Mouse (Mus musculus) ES-CJ7 (cell line): ENCODE measurements around the gene Btbd2.
"Not testable (repeated sequence)": the region's sequence is repeated elsewhere in the genome, so short reads cannot be mapped to it uniquely, and the experiment has no call there.

Source experiments
- DNase-seq: peaks from one replicate; pipeline ENCODE4 v3.0.0; 2011; ENCODE audit warnings: low read depth, low spot score

Gene Btbd2

DNA sequence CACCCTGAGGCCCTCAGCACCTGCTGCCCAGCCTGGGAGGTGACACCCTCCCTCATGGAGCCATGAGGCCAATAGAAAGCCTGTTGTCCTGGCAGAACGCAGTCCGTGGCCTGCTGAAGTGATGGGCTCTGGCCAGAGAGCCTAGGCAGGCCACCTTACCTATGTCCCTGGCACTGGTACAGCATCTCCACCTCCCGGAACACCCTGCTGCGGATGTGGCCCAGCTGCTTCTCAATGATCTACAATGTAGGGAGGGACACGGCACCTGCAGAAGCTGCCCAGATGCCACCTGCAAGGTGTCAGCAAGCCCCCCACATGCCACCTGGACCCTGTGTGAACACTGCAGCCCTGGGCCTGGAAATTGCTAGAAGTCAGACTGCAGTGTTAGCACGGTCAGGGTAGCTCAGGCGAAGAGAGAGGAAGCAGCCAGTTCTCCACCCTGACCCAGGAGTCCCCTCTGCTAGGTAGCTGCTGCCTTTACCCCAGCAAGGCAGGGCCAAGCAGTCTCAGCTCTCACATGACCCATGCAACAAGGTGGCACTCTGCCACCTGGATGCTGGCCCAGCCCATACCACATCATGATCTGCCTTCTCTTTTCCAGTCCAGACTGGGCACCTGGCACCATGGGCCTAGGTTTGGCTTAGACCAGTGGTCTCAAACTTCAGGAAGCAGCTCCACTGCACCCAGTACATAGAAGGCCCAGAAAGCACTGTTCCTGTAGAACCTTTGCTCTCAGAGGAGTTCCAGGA lies 13.0 kb upstream of the Btbd2 start:
- no peak for DNase-seq

DNA sequence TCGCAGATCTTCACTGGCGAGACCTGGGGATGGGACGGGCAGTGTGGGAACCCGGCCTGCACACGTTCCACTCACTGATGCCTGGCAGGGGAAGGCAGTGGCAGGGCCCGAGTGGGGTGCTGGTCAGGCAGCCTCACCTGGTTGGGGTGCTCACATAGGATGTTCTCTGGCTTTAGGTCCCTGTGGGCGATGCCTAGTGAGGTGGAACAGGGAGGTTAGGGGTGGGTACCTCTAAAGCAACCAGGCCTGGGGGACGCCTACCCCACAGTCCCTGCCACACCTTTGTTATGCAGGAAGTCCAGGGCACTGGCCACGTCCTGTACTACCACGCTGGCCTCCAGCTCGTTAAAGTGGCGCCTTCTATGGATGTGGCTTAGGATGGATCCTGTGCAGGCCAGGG lies 12.1 kb upstream of the Btbd2 start:
- DNase-seq, result no peak

DNA sequence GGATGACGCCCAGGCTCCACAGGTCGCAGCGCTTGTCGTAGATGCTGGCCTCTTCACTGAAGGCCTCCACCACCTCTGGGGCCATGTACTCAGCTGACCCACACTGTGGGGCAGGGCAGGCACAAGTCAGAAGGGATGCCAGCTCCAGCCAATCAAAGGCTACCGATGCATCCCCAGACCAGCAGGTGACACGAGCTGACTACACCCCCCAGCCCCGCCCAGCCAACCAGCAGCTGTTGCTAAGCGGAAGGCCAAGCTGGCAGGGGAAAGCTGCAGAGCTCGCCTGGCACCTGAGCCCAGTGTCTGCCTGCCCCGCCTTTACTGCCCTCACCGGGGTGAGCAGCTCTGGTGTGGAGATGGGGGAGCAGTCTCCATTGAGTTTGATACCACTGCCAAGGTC lies 11.7 kb upstream of the Btbd2 start:
- no peak for DNase-seq

DNA sequence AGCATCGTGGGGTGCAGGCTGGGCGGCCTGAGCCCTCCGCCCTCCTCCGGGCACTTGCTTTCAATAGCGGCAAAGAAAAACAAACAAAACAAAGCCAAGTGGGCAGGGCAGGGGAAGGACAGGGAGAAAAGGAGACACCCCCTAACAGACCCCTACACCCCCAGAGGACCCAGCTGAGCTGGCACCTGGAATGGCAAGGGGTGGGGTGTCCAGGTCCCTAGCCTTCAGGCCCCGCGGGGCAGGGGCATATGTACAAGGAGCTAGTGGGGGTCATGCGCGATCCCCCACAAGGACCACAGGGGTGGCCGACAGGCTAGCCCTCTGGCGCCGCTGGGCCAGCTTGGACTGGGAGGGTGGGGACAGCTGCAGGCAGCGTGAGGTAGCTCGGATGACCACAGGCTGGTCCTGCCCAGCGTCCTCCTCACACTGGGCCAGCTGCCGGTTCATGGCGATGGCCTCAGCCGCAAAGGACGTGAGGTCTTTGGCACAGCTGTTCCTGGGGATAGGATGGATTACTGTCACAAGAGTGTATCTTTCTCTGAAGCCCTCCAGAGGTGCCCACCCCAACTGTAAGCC lies 10.1 kb upstream of the Btbd2 start:
- DNase-seq, result no peak

DNA sequence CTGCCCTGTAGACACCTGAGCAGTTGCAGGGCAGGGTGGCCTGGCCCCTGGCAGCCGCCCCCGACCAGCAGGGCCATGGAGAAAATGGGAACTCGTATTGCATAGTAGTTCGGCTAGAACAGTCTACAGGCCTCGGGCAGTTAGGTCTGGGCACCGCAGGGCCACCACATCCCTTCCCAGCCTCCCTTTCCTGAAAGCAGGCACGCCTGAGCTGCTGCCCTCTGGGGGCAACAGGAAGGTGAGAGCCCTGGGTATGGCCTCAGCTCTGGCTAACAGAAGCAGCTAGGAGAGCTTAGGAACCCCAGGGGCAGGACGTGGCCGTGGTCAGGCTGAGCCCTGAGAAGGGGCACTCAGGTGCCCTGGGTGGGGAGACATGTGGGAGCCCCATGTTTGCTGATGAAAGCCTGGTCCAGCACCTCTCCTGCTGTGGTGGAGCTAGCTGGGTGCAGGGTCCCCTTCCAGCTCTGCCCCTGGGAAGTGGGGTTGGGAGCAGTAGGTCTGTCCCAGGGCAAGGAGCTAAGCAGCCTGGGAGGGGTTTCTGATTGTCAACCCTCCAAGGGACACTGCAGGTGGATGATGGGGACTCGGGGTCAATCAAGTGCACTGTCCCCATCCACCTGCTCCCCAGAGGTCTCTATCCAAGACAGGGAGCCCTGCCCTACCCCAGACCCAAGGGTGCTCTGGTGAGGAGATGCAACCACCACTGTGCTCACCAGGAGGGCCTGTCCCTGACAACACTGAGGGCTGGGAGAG lies 9.3 kb upstream of the Btbd2 start:
- DNase-seq, result no peak

DNA sequence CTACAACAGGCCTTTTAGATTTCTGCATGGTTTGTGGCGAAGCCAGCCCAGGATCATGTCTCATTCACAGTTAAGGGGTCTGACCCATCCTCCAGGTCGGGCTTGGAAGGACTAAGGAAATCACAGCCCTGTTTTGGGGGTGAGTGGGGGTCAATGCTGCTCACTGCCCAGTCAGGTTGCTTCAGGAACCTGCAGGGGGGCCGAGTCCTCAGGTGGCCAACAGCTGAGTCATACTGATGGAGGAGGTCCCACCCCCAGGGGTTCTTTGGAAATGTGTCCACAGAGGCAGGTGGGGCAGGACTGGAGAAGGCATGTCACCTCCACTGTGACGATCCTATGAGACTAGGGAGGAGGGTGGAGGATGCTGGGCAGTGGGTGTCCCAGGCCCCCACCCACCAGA lies 8.6 kb upstream of the Btbd2 start:
- no peak for DNase-seq

DNA sequence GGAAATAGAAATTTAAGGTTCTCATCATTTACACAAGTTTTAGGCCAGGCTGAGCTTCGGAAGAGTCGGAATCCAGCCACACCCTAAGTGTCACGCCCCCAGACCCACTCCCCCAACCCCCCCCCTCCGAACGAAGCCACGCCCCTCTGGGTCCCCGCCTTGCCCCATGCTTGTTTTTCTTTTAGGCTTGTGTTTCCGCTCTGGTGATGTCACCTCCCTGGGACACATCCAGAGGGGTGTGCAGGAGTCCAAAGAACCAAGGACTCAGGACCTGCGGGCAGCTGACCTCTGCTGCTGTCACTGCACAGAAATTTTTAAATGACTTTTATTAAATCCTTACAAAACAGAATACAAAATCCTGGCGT lies 8.1 kb upstream of the Btbd2 start:
- peak; percentile 71 for DNase-seq

DNA sequence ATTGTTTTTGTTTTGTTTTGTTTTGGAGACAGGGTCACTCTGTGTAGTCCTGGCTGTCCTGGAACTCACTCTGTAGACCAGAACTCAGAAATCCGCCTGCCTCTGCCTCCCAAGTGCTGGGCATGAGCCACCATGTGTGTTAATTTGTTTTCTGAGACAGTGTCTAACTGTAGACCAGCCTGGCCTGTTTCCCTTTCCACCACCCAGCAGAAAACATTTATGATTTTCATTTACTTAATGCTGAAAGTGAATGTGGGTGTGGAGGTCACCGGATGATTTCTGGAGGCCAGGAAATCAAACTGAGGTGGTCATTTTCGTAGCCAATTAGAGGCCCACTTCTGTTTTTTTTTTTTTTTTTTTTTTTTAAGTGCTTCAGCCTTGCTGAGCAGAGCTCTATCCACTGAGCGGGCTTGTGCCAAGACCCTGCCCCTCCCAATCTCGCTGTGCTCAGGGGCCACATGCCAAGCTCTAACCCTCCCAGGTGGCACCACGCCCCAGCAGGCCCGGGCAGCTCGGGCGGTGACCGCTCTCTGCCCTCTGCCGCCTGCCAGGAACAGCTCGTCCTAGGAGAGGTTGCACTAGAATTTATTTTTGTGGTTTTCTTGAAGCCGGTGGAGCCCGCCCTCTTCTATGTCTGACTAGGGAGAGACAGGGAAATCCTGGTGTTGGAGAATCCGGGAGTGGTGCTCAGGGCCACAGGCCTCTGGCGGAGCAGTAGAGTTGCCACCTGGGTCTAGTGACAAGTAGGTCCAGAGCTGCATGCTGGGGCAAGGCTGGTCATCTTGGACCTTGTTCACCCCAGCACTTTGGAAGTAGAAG lies 7.5 kb upstream of the Btbd2 start:
- DNase-seq, result peak; percentile 55

DNA sequence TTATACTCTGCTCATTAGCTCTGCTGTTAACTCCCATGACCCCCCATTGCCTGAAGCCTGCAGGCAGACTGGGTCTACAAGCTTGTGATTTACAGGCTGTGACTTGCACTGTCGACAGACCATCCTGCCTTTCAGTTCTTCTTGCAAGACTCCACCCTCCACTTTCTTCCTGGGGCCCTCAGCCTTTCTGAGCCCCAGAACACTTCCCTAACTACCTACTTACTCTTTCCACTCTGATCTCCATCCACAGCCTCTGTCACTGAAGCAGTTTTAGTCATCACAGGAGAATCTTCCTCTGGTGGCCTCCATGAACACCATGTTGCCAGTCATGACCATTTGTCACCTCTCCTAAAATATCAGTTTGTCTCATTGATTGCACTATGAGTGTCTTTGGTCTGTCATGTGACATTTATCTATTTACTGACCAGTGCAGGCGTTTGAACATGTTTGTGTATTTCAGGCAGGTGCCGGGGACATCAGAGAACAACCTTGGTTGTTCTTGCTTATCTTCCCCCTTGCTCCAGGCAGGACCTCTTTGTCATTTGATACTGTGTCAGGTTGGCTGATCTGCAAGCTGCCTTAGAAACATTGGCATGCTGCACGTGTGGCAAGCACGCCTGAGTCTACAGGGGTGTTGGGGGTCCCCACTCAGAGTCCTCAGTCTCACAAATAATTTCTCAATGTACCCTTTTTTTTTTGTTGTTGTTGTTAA lies 6.8 kb upstream of the Btbd2 start:
- DNase-seq, result no peak

DNA sequence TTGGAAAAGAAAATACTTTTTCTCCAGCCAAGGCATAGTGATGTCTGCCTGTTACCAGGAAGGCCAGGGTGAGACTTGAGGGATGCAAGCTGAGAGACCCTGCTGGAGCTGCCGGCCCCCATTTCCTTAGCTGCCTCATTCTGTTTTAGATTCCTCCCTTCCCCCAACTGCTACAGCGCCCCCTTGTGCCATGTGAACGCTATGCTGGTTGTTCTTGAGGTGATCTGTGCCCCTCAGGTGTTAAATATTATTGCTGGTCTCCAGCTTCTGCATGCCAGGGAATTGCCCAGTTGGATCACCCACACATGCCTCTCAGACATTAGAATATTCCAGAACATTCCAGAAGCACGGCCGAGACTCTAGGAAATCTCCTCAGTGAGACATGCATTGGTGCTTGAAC lies 4.3 kb upstream of the Btbd2 start:
- peak; percentile 88 for DNase-seq

DNA sequence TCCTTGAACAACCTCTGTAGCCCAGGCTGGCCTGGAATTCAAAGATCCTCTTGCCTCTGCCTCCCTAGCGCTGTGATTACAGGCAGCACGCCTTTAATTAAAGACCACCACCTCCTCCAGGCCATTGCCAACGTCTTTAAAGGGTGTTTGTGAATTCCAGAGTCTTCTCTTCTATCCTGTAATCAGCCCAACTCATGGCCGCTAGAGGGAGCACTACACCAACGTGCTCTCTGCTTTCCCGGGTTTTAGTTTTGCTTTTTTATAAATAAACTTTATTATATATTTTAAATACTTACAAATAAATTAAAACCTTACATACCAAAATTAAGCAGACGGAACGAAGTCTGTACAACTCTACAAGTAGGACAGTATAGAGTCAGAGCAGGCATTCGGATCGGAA lies 2.3 kb upstream of the Btbd2 start:
- DNase-seq, result peak; percentile 68

DNA sequence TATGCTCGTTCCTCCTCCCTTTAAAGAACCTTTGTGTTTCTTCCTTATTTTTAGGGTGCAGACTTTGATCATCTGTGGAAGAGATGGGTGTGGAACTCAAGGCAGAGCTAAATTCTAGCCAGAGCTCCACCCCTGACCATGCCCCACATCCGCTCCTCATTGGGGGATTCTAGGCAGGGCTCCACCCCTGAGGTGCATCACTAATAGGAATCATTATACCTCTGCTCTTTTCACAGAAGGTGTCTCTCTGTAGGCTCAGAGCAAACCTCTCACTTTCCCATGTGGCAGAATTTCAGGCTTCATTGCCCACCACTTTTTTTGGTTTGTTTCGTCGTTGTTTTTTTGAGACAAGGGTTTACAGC lies 2.0 kb upstream of the Btbd2 start:
- peak; percentile 64 for DNase-seq

DNA sequence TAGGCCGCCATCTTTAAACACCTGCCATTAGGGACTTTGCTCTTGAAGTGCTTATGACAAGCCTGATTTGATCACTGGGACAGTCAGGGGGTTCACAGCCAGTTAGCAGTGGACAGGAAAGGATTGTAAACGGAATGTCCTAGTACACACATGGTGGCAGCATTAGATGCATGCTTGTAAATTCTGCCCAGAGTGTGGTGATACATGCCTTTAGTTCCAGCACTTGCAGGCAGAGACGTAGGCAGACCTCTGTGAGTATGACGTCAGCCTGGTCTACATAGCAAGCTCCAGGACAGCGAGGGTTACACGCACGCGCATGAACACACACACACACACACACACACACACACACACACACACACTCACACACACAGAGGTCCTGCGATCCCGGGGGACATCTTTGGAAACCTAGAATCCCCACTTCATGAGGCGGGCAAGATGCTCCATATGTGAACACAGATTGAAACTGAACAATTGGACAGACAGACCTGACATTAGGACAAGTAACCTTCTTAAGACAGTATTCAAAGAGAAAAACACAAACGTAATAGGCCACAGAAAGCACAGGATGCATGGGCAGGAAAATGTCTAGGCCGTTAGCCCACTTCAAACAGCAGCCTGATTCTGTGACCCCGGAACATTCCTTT lies 1.4 kb upstream of the Btbd2 start:
- no peak for DNase-seq

DNA sequence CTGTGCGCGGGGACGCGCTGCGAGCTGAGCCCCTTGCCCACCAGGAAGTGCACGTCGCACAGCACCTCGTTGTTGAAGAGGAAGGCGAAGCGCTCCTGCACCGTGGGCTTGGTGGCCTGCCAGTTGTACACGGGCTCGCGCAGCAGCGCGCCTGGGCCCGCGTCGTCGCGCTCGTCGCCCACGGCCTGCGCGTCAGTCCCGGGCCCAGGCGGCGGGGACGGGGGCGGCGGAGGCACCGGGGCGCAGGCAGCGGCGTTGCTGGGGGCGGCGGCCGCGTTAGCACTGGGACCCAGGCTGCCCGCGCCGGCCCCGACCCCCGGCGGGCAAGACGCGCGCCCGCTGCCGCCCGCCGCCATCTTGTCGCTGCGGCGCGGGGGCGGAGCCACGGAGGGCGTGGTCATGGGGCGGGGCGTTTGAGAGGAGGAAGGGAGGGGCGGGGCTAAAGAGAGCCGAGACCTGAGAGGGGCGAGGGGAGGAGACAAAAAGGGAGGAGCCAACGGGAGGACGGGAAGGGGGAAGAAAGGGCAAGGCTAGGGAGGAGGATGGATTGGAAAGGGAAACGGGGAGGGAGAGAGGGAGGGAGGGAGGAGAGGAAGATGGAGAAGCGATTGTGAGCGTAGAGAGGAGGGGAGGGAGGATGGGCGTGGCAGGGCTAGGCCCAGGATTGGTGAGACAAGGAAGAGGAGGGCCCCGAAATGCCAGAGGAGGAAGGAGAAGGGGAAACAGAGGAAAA lies 575 bp downstream of the Btbd2 start:
- peak; percentile 99 for DNase-seq

DNA sequence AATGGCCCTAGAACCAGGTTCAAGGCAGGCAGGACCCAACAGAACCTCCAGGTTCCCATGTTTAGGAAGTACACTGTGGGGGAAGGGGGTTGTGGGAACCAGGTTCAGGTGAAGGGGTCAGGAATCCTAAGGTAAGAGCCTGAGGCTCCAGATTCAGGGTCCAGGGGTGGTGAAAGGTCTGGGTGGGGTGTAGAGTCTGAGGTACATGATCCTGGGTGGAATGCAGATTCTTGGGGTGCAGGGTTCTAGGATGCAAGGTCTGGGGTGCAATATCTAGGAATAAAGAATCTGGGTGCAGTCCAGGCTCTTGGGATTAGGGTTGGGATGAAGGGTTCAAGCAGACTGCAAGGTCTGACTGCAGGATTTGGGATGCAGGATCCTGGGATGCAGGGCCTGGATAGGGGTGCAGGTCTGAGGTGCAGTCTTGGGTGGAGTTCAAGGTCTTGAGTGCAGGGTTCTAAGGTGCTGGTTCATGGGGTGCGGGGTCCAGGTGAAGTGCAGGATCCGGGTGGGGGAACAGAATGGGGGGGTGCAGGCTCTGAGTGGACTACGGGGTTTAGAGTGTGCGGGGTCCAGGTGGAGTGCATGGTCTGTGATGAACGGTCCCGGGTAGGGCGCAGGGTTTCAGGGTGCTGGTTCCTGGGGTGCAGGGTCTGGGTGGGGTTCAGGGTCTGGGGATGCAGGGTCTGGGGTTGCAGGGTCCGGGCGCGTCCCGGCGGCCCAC lies 1.3 kb downstream of the Btbd2 start:
- no peak for DNase-seq

DNA sequence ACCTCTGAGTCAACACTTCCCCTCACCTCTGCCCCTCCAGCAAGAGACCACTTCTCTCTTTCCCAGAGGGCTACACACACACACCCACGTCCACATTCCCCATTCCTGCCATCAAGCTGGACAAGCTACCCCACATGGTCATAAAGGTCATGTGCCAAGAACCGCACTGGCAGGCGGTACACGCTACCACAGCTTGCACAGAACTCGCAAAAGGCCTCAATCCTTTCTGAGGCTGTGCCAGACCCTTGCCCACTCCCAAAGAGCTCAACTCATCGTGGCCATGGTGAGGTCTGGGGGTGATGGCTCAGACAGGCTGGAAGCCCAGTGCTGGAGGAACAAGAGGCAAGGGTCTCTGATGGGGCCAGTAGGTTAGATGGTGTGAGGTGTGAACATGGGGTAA lies 2.0 kb downstream of the Btbd2 start:
- no peak for DNase-seq

DNA sequence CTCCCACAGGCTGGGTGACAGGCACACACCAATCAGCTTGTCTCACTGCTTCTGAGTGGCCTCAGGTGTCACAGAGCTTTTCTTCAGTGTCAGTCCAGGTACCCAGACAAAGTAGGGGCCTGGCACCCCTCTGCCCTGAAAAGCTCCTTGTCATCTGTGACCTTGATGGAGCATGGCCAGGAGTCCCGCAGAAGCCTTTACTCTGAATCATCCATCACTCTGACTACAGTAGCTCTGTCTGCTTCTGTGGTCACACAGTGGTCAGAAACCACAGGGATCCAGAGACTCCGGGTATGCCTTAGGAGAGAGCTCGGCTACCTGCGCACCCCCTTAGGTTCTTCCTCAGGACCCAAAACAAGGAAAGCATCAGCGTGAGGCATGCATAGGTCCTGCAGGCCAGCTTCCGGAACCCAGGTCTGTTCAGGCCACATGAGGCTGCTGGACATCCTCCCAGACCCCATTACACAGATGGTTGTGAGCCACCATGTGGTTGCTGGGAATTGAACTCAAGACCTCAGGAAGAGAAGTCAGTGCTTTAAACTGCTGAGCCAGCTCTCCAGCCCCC lies 3.6 kb downstream of the Btbd2 start:
- no peak for DNase-seq

DNA sequence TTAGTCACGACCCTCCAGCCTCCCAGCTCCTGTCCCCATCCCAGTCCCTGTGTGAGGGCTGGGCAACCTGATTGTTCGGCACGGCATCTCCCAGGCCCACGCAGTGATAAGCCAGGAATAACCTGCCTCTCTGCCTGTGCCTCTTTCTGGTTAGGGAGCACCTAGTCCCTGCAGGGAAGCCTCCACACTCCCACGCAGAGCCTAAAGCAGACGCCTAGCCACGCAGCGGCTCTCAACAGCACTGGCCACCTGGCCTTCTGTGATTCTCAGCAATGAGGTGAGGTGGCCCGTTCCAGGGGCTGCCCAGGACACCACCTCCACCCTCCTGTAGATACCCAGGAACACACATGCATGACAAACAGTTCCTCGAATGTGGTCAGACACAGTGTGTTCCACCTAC lies 6.5 kb downstream of the Btbd2 start:
- DNase-seq, result no peak

DNA sequence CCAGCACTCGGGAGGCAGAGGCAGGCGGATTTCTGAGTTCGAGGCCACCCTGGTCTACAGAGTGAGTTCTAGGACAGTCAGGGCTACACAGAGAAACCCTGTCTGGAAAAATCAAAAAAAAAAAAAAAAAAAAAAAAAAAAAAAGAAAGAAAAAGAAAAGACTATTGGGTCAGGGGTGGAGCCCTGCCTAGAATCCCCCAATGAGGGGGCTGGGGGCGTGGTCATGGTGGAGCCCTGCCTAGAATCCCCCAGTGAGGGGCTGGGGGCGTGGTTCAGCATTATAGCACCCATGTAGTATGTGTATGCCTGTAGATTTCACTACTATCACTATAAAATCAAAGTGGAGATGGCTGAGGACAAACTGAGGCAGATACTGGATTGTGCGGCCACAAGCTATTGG lies 7.0 kb downstream of the Btbd2 start:
- DNase-seq, result not testable (repeated sequence)
